ENCODE assay signal across 13 mouse cellular contexts in genomic region chr8:121433466-121433865, GRCm38 (mm10).
DNase-seq lines count a peak whose midpoint lies in the region; ATAC-seq lines count a peak whose summit lies in the region.
"Had no signal": no experiment of that assay in that cellular context is flagged by ENCODE, and none has a peak within 500 bp of the region (broad histone marks: within the 10 kb centered on the region; RNA-seq: fewer than 3 reads in every experiment).

No protein-coding gene starts in this region.

- H3K4me1 ChIP-seq in forebrain, embryonic 10.5 days: peaks cover 36% of the 10 kb centered on the region
- H3K4me1 ChIP-seq in forebrain, embryonic 12.5 days: peaks cover 7% of the 10 kb centered on the region; the same call in 1 of the 2 replicates
- H3K4me1 ChIP-seq in embryonic facial prominence, embryonic 13.5 days: peaks cover 45% of the 10 kb centered on the region

- peak; percentile 44 for DNase-seq in forebrain, embryonic 10.5 days (ENCODE audit: extremely low spot score, low spot score)
- peak; percentile 30 for DNase-seq in layer of hippocampus, adult 9-11 months
- no peak for DNase-seq in layer of hippocampus, adult 8-10 months (ENCODE audit: low spot score in 2 of 2)
- DNase-seq in mesoderm, embryonic 11.5 days (ENCODE audit: low read depth, low spot score): peak; percentile 76
- no peak for DNase-seq in left cerebral cortex, adult 9 months (ENCODE audit: low spot score in 2 of 2)
- DNase-seq: adrenal gland, postnatal 25 days; cerebellum, postnatal 25 days; gastrocnemius, postnatal 14 days; kidney, adult 18-20 months had no signal

- 10% methylated on average over 17 of the region's 17 CpGs for WGBS in forebrain, embryonic 10.5 days
- WGBS in forebrain, embryonic 12.5 days: 10% methylated on average over 17 of the region's 17 CpGs
- 6% methylated on average over 17 of the region's 17 CpGs for WGBS in embryonic facial prominence, embryonic 13.5 days

- peak overlapping the region; percentile 72 for H3K27ac ChIP-seq in forebrain, embryonic 10.5 days
- H3K27ac ChIP-seq in forebrain, embryonic 12.5 days: no peak overlapping the region
- H3K27ac ChIP-seq in embryonic facial prominence, embryonic 13.5 days: peak overlapping the region; percentile 62

- H3K27me3 ChIP-seq in forebrain, embryonic 10.5 days (ENCODE audit: poor library complexity, severe bottlenecking): peaks cover 33% of the 10 kb centered on the region
- peaks cover 17% of the 10 kb centered on the region for H3K27me3 ChIP-seq in forebrain, embryonic 12.5 days
- H3K27me3 ChIP-seq in embryonic facial prominence, embryonic 13.5 days: peaks cover 11% of the 10 kb centered on the region

- 0 out of 2 replicates have a peak overlapping the region, but pooled peaks have one; percentile 8 for H3K4me3 ChIP-seq in forebrain, embryonic 10.5 days
- H3K4me3 ChIP-seq in forebrain, embryonic 12.5 days (replicated peaks): no peak overlapping the region
- no peak overlapping the region for H3K4me3 ChIP-seq in embryonic facial prominence, embryonic 13.5 days

- H3K4me2 ChIP-seq in forebrain, embryonic 12.5 days: no peak overlapping the region
- H3K4me2 ChIP-seq in embryonic facial prominence, embryonic 13.5 days: peak overlapping the region; percentile 31

- H3K9me3 ChIP-seq in forebrain, embryonic 10.5 days: no peaks in the 10 kb centered on the region; the same call in 1 of the 2 replicates
- H3K9me3 ChIP-seq in forebrain, embryonic 12.5 days: no peaks in the 10 kb centered on the region
- no peaks in the 10 kb centered on the region; the same call in 1 of the 2 replicates for H3K9me3 ChIP-seq in embryonic facial prominence, embryonic 13.5 days

- H3K36me3 ChIP-seq in forebrain, embryonic 10.5 days (replicated peaks): no peaks in the 10 kb centered on the region
- no peaks in the 10 kb centered on the region for H3K36me3 ChIP-seq in forebrain, embryonic 12.5 days (replicated peaks)
- H3K36me3 ChIP-seq in embryonic facial prominence, embryonic 13.5 days: no peaks in the 10 kb centered on the region

- no peak for ATAC-seq in forebrain, embryonic 12.5 days (ENCODE audit: low FRiP score)
- ATAC-seq in embryonic facial prominence, embryonic 13.5 days (ENCODE audit: insufficient number of reproducible peaks, insufficient read depth, low FRiP score, low TSS enrichment, low read depth): no peak
- no peak for ATAC-seq in erythroblast, adult 5-6 weeks (replicated peaks; ENCODE audit: low FRiP score, poor library complexity, severe bottlenecking)
- ATAC-seq: lung, postnatal 0 days had no signal

- no peak overlapping the region for H3K9ac ChIP-seq in forebrain, embryonic 12.5 days
- no peak overlapping the region for H3K9ac ChIP-seq in embryonic facial prominence, embryonic 13.5 days

Comparison
In these comparisons a context has a peak if more than half of its experiments do, and no peak if none do; other contexts are left out.
1. DNase-seq: peak in forebrain, embryonic 10.5 days (single experiment), layer of hippocampus, adult 9-11 months (single experiment) and mesoderm, embryonic 11.5 days (single experiment); none in layer of hippocampus, adult 8-10 months (0 of 2) and left cerebral cortex, adult 9 months (0 of 2).